8 mouse cellular contexts compared by ENCODE assay signal in genomic region chr15:27997391-27997841, GRCm38 (mm10). TPM values are rescaled to one million over a fixed set of nuclear protein-coding genes. Genes with fewer than 3 reads are reported as not detected.
DNase-seq lines count a peak whose midpoint lies in the region; ATAC-seq lines count a peak whose summit lies in the region.

No protein-coding gene starts in this region.

- no peaks in the 10 kb centered on the region; the same call in 1 of the 2 replicates for H3K36me3 ChIP-seq in heart, embryonic 14.5 days (ENCODE audit: control insufficient read depth, insufficient read depth, low read length)

- H3K9ac ChIP-seq in heart, embryonic 14.5 days (ENCODE audit: low read length): peak overlapping the region; percentile 41; the same call in 1 of the 2 replicates

- WGBS in heart, embryonic 14.5 days: 10% methylated on average over 9 of the region's 9 CpGs

- H3K4me1 ChIP-seq in heart, embryonic 14.5 days (ENCODE audit: control insufficient read depth in 2 of 2, insufficient read depth in 2 of 2, low read length in 2 of 2): peaks cover 52 to 82% of the 10 kb centered on the region in 2 experiments

- peak; percentile 91 for ATAC-seq in heart, embryonic 14.5 days (ENCODE audit: insufficient number of reproducible peaks, insufficient read depth, low FRiP score, low read depth)

- H3K27ac ChIP-seq in heart, embryonic 14.5 days (replicated peaks in 1 of 2; ENCODE audit: control insufficient read depth in 1 of 2, insufficient read depth in 1 of 2, low read depth in 2 of 2, low read length in 2 of 2): peak overlapping the region; percentile 34 to 82

- peak; percentile 68 for DNase-seq in adrenal gland, adult 2 months
- no peak for DNase-seq in adrenal gland, postnatal 10 days
- DNase-seq in embryo, embryonic 11 days: peak; percentile 64
- DNase-seq in kidney, postnatal 36 days: peak; percentile 53 to 56
- peak; percentile 54 for DNase-seq in lung, postnatal 36 days
- DNase-seq in liver: no peak
- DNase-seq in ovary, postnatal 14 days (ENCODE audit: low spot score): no peak

- H3K9me3 ChIP-seq in heart, embryonic 14.5 days (ENCODE audit: control insufficient read depth, low read length): no peaks in the 10 kb centered on the region

- no peak overlapping the region for H3K4me3 ChIP-seq in heart, embryonic 14.5 days (ENCODE audit: control insufficient read depth in 1 of 2, insufficient read depth in 1 of 2, low read depth in 1 of 2, low read length in 2 of 2)

- H3K27me3 ChIP-seq in heart, embryonic 14.5 days (ENCODE audit: control insufficient read depth, insufficient read depth, low read length): no peaks in the 10 kb centered on the region

- H3K4me2 ChIP-seq in heart, embryonic 14.5 days (ENCODE audit: low read length): peak overlapping the region; percentile 48

RNA-seq across cellular contexts. Expression of gene Trio, which starts 28.2 kb away (rescaled TPM):
- 10 to 100 TPM; 44.5 to 62.9 TPM for total RNA-seq in adrenal gland, adult 2 months (2021)
- polyA plus RNA-seq in adrenal gland, adult 2 months (2012; rRNA removed): 32.9 and 37.0 TPM in 2 replicates
- 10 to 100 TPM; 49.8 to 81.3 TPM for total RNA-seq in adrenal gland, postnatal 10 days (2021)
- polyA plus RNA-seq in heart, embryonic 14.5 days (2014; fragmentation: Nextera tagmentation; extraction: Ambion mirVana): 23.8 and 29.4 TPM in 2 replicates

Comparison
In these comparisons a context has a peak if more than half of its experiments do, and no peak if none do; other contexts are left out.
1. DNase-seq: peak in adrenal gland, adult 2 months (single experiment), embryo, embryonic 11 days (single experiment), kidney, postnatal 36 days (2 of 2) and lung, postnatal 36 days (single experiment); none in adrenal gland, postnatal 10 days (single experiment), liver (single experiment) and ovary, postnatal 14 days (single experiment).